Mouse (Mus musculus): ENCODE data around the gene Cnr2. TPM values are rescaled to one million over a fixed set of nuclear protein-coding genes. Genes with fewer than 3 reads are reported as not detected.
A peak's percentile ranks its signal among the peaks of the same experiment; 100 is the strongest.

The Cnr2 gene
- total RNA-seq (2021) = 1.7 and 2.2 TPM in 2 replicates
- long read RNA-seq, partial matches to known transcripts = 2 of 4 reads
- long read RNA-seq, other reads (novel, unspliced or antisense) = 0 of 4 reads

- DNase-seq = no peak
Observed at GRCm38 (mm10) chr4:135895071-135895571, at the start of gene Cnr2. Gene Cnr2, plus strand, starts transcription at chr4:135895394.

GRCm38 (mm10) chr4:135847581-135847980, 47.6 kb upstream of the Cnr2 start:
- DNase-seq = peak; percentile 71

- DNase-seq = no peak
Observed at GRCm38 (mm10) chr4:135850411-135851095, 44.6 kb upstream of the Cnr2 start.

GRCm38 (mm10) chr4:135851942-135852341, 43.3 kb upstream of the Cnr2 start:
- DNase-seq = no peak

GRCm38 (mm10) chr4:135853987-135854546, 41.1 kb upstream of the Cnr2 start:
- no peak for DNase-seq

- no peak for DNase-seq
Observed at GRCm38 (mm10) chr4:135854630-135855029, 40.6 kb upstream of the Cnr2 start.

DNA sequence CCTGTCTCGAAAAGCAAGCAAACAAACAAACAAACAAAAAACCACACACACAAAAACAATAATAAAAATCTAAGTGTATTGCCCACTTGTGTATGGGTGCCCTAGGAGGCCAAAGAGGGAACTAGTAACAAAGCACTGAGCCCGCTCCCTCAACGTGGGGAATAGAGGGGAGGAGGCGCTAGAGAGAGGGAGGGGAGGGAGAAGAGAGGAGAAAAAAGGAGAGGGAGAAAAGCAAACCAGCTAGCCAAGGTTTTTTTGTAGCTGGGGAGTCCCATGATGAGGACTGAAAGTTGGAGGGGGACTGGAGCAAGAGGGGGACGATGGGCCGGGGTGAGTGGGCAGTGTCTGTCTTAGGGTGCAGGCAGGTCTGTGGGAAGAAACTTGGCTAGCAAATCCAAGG, 40.1 kb upstream of the Cnr2 start:
- no peak for DNase-seq

DNA sequence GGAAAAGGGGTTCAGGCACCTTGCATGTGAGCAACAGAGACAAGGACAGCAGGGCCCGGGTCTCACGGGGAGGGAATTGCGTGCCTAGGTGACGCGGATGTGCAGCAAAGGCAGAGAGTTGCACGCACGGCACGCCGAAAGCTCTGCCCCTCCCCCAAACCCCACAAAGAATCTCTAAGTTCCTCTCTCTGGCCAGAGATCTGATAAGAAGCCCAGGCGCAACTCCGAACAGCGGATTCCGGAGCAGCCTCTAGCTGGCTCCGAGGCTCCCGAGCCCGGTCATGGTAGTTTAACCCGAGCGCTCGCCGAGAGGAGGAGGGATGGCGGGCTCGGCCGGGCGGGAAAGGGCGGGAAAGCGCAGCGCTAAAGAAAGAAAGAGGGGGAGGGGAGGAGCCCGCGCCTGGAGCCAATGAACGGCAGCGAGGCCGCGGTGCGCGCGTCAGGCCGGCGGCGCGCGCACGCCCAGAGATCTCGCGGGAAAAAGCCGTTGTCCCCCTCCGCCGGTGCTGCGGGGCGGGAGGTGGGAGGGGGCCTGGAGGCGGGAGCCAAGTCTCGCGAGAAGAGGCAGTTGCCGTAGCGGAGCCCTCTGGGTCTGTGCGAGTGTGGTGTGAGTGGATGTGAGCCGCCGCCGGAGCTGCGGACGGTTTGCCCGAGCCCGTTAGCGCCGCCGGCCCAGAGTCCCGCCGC, 39.5 kb upstream of the Cnr2 start, which contains the start of gene Srsf10:
Gene Srsf10 (plus strand): TSS at position 212 of the 687 bp plus-strand sequence.
- peak; percentile 97 for DNase-seq

DNA sequence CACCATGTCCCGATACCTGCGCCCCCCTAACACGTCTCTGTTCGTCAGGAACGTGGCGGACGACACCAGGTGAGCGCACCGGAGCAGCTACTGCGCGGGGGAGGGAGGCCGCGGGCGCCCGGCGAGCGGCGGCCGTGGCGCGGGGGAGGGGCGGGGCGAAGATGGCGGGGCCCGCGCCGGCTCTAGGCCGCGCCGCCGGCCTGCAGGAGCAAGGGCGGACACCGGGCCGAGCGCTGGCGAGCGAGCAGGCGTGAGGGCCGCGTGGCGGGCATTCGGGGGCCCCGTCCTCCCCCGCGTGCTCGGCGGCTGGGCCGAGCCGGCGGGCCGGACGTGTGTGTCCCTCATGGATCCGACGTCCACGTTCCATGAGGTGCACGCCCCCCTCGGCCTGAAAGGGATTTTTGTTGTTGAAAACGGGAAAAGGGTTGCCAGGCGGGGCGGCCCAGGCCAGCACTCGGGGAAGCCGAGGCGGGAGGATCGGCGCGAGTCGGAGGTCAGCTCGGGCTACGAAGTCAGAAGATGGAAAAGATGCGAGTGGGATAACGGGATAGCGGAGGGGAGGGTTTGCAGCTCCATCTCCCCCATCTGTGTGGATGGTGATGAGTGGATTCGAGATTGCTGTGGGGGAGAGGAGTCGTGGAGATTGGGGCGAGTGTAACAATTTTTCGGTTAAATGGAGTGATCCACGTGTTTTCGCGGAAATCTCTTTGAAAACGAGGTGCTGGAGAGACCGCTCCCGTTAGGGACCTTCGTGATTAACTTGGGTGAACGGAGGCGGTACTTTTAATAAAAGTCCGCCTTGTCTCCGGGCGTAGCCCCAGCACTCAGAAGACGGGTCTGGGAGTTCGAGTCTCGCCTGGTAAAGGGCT, 38.7 kb upstream of the Cnr2 start:
- peak; percentile 63 for DNase-seq

GRCm38 (mm10) chr4:135857597-135858186, 37.5 kb upstream of the Cnr2 start:
- DNase-seq = no peak

- no peak for DNase-seq
Observed at GRCm38 (mm10) chr4:135868996-135869395, 26.2 kb upstream of the Cnr2 start.

GRCm38 (mm10) chr4:135870227-135871023, 24.8 kb upstream of the Cnr2 start:
- DNase-seq = no peak

- no peak for DNase-seq
Observed at GRCm38 (mm10) chr4:135872015-135872414, 23.2 kb upstream of the Cnr2 start.

DNA sequence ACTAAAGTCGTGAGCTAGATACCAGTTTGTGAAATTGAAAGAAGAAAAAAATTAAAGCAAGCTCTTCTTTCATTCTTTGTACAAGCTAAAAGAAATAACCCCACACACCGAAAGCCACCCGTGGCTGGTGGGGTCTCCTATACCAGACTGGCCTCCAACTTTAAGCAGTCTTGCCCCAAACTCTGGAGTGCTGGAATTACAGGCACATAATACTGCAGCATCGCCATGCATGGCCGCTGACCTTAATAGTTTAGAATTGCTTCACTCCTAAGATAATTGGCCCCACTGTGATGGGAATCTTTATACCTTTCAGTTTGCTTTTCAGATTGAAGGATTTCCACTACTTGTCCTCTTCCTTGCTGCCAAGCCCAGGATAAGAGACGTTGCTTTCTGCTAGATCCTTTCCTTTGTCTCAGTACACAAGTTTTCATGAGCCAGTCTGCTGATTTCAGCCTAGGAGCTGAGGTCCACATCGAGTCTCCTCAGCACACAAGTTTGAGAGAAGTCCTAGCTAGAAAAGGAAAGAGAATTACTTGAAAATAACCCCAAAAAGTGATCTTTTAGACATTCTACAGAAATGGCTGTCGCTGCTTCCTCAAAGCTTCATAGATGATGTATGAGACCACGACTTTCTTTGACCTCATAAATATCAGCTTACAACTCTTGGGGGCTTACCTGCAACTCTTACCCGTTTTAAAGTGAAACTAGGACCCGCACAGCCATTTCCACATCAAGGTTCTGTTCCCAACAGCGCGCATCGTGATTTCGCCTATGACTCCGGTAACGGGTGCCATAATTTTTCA, 22.4 kb upstream of the Cnr2 start:
- DNase-seq = no peak

- DNase-seq = peak; percentile 89
Observed at GRCm38 (mm10) chr4:135873526-135874202, 21.5 kb upstream of the Cnr2 start, which contains the start of gene Pnrc2. Gene Pnrc2, minus strand, starts transcription at chr4:135873850.

DNA sequence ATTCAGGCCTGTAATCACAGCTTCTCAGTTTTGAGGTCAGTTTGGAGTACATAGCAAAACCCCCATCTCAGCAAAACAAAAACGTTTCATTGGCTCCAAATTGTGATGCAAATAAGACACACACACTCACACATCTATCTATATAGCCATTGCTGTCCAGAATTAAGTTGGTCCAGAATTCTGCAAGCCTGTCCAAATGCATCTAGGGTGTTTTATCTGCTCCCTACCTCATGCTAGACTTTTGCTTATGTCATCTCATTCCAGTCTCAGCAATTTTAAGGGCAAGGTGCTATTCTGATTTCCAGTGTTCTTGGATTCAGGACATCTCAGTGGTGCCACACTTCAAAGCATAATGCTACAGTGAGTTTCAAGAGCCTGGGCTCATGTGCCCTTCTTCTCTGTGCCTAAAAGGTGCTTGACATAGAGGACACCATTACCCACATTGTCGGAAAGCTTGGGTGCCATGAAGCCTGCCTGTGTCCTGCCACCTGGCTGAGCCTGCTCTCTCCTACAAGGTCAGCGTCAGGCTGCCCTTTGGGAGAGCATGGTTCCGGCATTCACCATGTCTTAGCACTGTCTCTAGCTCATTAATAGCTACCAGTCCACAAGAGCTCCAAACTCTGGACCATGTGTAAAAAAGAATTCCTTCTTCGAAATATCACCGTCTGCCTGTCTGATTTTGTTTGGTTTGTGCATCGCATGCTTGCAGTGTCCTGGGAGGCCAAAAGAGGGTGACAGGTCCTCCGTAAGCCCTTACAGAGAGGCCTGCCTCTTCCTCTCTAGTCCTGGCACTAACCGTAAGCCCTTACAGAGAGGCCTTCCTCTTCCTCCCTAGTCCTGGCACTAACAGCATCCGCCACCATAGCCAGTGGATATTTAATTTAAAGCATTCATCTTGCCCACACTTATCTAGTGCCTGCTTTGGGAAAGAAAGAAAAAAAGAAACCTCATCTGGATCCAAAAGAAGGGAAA, 20.3 kb upstream of the Cnr2 start:
- no peak for DNase-seq

DNA sequence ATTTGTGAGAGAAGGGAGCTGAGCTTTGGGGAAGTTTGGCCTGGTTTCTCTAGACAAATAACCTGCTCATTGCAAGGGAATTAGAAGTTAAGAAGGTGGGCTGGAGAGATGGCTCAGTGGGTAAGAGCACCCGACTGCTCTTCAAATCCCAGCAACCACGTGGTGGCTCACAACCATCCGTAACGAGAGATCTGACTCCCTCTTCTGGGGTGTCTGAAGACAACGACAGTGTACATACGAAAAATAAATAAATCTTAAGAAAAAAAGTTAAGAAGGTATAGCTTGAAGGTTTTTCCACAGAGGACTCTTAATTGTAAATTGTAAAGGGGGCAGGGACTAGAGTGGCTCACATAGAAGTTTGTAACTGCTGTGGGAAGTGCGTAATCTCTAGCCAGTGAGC, 19.6 kb upstream of the Cnr2 start:
- DNase-seq = no peak

DNA sequence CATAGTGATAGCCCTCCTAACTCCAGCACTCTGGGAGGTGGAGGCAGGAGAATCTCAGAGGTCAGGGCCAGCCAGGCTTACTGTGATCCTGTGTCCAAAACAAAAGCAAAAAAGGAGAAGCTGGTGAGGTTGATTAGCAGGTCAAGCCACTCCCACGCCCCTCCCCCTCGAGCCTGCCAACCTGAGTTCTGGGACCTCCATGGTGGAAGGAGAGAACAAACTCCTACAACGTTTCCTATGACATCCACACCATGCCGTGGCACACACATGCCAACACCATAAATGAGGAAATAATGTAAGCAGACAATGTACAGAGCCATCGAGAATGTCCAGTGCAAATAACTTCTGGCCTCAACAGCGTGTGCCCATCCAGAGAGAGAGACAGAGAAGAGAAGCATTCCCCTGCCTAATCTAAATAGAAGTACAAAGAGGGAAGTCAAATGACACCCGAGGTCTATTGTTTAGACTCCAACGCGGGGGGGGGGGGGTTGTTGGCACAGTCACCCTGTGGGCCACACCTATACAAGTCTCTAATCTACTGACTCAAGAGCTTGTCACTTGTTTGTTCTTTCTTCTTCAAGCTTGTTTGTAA, 19.1 kb upstream of the Cnr2 start:
- DNase-seq = peak; percentile 56

Data from adrenal gland, postnatal 25 days (tissue).